Mouse (Mus musculus) cerebellum, adult 8-10 months (tissue): Measurements from ENCODE around the gene Gadd45b.

Experiments
- DNase-seq: peaks from one replicate; pipeline ENCODE4 v3.0.0; 2022

Gadd45b gene

GRCm38 (mm10) chr10:80911354-80911753 is 18.5 kb upstream of the Gadd45b start:
- no peak for DNase-seq

DNA sequence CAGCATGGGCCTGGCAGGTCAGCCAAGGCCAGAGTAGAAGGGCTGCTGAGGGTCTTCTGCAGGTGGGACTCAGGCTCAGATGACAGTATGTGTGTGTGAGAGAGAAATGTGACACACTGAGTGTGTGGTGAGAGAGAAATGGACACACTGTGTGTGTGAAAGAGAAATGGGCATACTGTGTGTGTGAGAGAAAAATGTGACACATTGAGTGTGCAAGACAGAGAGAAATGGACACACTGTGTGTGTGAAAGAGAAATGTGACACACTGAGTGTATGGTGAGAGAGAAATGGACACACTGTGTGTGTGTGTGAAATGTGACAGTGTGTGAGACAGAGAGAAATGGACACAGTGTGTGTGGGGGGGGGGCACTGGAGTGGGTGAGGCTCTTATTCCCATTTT is 18.0 kb upstream of the Gadd45b start:
- no peak for DNase-seq

DNA sequence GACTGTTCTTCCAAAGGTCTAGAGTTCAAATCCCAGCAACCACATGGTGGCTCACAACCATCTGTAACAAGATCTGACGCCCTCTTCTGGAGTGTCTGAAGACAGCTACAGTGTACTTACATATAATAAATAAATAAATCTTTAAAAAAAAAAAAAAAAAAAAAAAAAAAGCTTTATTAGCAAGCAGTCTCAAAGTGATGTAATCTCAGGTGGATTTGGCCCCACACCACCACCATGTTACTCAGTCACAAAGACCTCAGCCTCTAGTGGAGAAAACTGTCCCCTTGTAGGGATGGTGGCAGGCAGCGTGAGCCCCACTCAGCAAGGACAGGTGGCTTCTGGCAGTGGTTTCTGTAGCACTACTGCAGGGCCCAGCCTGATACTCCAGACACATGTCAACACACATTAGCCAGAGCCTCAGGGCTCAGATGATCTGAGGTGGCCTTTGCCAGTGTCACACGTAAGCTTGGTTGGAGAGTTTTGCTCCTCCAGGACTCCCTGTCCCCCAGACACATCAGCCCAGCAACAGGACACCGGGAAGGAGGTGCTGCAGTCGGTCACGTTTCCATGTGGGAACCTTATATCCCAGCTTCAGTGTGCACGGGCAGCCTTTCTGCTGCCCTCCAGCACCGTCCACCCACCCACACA is 16.4 kb upstream of the Gadd45b start:
- no peak for DNase-seq

GRCm38 (mm10) chr10:80914253-80914656 is 15.6 kb upstream of the Gadd45b start:
- peak; percentile 79 for DNase-seq

DNA sequence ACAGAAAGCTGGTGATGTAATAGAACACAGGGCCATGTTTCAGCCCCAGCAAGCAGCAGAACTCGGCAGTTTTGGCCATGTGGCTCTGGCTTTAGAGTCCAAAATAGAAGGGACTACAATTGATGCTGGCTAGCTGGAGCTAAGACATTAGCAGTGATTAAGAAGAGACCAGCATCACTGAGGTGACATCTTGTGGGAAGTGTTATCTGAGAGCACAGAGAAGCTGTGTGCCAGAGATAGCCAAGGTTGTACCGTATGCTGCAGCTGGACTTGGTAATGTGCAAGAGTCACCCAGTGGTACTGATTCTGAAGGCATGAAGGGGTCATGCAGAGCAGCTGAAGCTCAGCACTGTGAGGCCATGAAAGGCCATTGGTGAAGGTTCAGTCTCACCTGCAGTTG is 14.6 kb upstream of the Gadd45b start:
- no peak for DNase-seq

DNA sequence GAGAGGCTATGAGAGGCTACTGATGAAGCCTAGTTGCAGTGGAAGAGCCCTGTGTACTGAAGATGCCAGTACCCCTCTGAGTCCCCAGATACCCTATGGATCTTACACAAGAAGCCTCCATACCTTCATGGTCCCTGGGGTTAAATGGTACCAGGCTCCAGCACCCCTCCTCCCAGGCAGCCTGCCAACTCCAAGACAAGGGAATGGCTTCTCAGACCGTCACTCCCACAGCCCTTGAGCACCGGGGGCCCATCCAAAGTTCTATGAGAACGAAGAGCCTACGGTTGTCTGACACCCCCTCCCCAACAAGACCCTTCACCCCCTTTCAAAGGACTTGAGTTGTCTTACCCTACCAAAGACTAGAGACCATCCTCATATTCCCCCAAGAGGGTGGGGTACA is 14.1 kb upstream of the Gadd45b start:
- no peak for DNase-seq

DNA sequence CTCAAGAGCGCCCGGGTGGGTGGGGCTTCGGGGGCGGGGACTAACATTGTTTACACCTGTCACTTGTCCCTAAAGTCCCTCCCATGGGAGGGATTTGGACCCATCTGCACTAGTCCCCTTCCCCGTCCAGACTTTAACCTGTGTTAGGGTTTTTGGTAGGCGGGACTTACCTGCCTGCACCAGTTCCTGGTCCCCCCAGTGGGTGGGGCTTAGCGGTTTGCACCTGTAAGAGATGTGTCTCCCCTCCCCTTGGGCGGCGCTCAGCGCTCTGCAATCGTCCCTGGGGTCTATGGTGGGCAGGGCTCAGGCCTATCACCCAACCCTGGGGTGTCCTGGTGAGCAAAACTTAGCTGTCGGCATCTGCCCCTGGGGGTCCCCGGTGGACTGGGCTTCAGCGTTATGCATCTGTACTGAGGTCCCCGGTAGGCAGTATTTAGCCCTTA is 12.5 kb upstream of the Gadd45b start:
- DNase-seq = no peak

DNA sequence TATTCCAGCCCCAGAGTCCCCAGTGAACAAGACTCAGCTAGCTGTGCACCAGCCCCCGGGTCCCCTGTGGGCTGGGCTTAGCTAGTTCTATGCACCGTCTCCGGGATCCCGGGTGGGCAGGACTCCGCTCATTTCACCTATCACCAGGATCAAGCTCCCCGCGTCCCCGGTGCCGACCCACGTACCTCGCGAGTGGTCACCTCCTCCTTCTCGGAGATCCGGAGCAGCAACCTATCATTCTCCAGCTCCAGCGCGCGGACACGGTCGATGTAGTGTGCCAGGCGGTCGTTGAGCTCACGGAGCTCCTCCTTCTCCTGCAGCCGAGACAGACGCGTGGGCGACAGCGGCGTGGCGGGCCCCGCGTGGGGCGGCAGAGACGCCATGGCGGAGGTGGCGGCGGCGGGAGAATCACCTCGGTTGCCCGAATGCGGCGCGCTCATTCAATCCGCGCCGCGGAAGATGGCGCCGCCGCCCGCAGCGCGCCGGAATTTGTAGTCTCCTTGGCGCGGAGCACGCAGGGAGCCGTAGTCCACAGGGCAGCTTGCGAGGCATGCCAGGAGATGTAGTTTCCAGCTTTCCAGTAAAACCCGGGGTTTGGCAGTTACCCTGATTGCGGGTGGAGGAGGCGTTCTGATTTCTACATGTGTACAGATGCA is 12.0 kb upstream of the Gadd45b start, which contains the start of gene Lmnb2:
Gene Lmnb2, minus strand, starts transcription at position 467 of the 656 bp plus-strand sequence.
- peak; percentile 82 for DNase-seq

- DNase-seq = no peak
These were observed 8.0 kb upstream of the Gadd45b start for GRCm38 (mm10) chr10:80921923-80922322.

DNA sequence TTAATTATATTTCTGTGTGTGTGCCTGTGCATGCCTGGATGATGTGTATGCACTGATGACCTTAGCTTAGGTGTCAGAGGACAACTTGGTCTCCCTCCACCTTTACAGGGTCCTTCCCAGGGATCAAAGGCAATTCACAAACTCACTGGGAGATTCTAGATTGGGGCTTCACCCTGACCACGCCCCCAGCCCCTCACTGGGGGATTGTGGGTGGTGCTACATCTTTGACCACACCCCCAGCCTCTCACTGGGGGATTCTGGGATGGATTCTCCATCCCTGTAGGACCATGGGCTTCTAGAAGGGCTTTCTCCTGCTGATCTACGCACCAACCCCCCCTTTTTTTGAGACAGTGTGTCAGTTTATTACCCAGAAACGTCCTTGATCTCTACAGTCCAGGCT is 4.4 kb upstream of the Gadd45b start:
- peak; percentile 21 for DNase-seq

- DNase-seq = peak; percentile 94
These were observed 1.1 kb upstream of the Gadd45b start for GRCm38 (mm10) chr10:80928586-80929298.

DNA sequence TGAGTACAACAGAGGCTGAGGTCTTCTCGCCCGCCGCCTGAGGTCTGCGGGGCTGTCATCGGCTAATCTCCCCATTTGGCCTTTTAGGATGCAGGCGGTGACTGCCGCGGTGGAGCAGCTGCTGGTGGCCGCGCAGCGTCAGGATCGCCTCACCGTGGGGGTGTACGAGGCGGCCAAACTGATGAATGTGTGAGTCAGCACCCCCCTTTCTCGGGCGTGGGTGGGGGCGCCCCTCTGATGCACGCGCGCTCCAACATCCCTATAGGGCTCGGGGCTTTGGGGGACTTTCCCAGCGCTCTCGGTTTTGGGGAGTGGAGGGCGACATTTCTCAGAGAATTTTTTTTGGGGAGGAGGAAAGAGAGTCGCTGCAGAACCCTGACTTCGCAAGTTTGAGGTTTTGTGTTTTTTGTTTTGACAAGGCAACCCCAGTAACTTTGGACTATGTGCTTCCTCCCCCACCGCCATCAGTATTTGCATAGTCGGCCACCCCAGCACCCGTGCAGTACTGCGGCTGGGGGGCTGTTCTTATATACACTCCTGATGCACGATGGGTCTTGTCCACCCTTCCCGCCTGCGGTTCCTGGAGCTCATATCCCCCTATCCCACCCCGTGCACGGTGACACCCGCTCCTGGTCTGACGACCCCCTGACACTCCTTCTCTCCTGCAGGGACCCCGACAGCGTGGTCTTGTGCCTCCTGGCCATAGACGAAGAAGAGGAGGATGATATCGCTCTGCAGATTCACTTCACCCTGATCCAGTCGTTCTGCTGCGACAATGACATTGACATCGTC is 684 bp downstream of the Gadd45b start:
- DNase-seq = peak; percentile 68

DNA sequence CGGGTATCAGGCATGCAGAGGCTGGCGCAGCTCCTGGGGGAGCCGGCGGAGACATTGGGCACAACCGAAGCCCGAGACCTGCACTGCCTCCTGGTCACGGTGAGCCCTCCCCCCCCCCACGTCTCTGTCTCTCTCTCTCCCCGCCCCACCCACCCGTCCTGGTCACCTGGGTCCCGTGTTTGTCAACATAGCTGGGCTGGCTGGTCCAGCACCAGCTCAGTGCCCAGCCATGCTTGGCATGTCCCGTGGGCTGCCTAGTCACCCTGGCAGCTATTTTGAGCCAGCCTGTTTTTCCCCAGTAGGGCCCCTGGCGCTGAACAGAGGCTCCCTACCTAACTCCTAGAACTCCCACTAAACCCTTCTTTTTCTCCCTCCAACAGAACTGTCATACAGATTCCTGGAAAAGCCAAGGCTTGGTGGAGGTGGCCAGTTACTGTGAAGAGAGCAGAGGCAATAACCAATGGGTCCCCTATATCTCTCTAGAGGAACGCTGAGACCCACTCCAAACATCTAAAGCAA is 1.3 kb downstream of the Gadd45b start:
- no peak for DNase-seq

- no peak for DNase-seq
These were observed 1.8 kb downstream of the Gadd45b start for GRCm38 (mm10) chr10:80931695-80932094.

- DNase-seq = no peak
These were observed 2.3 kb downstream of the Gadd45b start for GRCm38 (mm10) chr10:80932206-80932605.

GRCm38 (mm10) chr10:80932700-80933420 is 3.0 kb downstream of the Gadd45b start:
- no peak for DNase-seq

- no peak for DNase-seq
These were observed 3.6 kb downstream of the Gadd45b start for GRCm38 (mm10) chr10:80933421-80933979.

DNA sequence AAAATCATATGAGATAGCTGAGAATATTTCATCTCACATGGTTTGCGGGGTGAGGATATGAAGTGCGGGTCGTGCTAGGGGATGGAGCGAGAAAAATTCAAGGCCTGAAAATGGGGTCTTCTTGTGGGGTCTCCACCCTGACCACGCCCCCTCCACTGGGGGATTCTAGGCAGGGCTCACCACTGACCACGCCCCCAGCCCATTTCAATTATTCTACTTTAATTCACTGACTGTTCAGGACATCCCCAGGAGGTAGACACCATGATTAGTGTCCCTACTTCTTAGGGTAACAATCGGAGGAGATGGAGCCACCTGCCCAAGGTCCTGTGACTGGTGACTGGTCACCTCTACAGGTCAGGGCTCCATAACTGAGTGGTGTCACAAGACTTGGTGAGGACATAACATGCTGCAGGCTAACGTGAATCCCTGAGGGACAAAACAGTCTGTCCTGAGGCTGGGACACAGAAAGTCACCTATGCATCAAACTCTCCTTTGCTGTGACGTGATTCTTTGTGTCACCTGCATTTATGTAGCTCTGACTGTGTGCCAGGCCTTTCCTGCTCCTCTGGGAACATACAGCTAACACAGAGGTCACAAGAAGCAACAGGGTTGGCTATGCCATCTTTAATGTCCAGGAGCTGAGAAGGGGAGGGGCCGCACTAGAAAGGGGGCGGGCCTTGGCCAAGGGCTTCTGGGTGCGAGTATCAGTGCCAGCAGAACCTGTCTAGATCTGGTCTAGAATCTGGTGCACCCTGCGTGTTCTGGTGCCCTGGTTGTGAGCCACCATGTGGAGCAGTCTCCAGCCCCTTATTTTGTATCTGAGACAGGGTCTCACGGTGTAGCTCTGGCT is 4.5 kb downstream of the Gadd45b start:
- DNase-seq = no peak

DNA sequence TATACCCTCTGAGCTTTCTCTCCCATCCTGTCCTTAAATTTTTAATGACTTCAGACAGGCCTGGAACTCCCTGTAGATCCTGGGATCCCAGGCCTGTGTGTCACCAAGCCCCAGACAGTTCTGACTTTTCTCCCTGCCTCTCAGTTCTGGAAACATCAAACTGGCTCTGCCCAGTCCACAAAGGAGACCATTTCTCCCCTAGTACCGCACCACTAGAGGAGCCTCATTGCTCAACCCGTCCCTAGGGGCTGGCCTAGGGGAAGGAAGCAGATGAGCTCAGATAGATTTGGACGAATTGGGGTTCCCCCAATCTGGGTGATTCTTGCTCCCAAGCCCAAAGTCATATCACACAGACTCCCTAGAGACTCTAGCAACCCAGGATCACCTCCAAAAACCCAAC is 5.4 kb downstream of the Gadd45b start:
- no peak for DNase-seq

DNA sequence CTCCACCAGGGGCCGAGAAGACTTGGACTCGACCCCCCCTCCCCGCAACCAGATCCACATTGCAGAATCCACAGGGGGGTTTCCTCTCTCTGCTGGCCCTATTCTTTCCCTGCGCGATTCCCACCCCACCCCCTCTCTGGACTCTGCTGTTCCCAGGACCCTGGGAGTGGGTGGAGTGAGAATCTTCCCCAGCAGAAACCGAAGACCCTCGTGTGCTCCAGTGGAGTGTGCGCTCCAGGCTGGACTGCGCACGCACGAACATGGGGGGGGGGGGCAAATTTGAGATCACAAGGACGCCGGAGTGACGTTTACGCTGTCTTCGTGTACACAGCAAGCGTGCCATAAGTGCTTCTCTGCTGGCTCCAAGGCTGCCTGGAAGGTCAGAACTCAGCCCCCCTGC is 5.8 kb downstream of the Gadd45b start:
- no peak for DNase-seq
